Mouse (Mus musculus) forebrain, embryonic 11.5 days (tissue): ENCODE results near the gene Tnfrsf26. TPM values are rescaled to one million over a fixed set of nuclear protein-coding genes. Genes with fewer than 3 reads are reported as not detected.

Experiments used
- ATAC-seq: fragments of 200-750 bp; cut with Nextera tagmentation; replicated peaks from 2 replicates; pipeline ENCODE4 v1.8.0; 2017; ENCODE audit warnings: moderate TSS enrichment; ENCODE audit not compliant: low FRiP score
- DNase-seq: peaks from one replicate; pipeline ENCODE4 v3.0.0-alpha.2; 2017; ENCODE audit warnings: low spot score
- H3K27ac ChIP-seq: fragments of 300-500 bp; sonication (generic); 2 replicates; pipeline ENCODE4 v1.5.1; 2014; ENCODE audit warnings: low read depth, low read length
- H3K27me3 ChIP-seq: fragments of 300-500 bp; sonication (generic); 2 replicates; pipeline ENCODE4 v1.6.1; 2014; ENCODE audit warnings: mild to moderate bottlenecking, low read length, mixed read lengths; ENCODE audit not compliant: control insufficient read depth, insufficient read depth
- H3K36me3 ChIP-seq: fragments of 300-500 bp; sonication (generic); 2 replicates; pipeline ENCODE4 v1.6.1; 2014; ENCODE audit warnings: mild to moderate bottlenecking, low read length, moderate library complexity, mixed read lengths; ENCODE audit not compliant: control insufficient read depth, insufficient read depth
- H3K4me1 ChIP-seq: fragments of 300-500 bp; sonication (generic); replicated peaks from 2 replicates; pipeline ENCODE4 v1.6.1; 2014; ENCODE audit warnings: low read length, mixed read lengths; ENCODE audit not compliant: control insufficient read depth, insufficient read depth
- H3K4me2 ChIP-seq: fragments of 300-500 bp; sonication (generic); 2 replicates; pipeline ENCODE4 v1.6.1; 2014; ENCODE audit warnings: low read depth, mild to moderate bottlenecking, low read length, moderate library complexity, mixed read lengths; ENCODE audit not compliant: severe bottlenecking
- H3K4me3 ChIP-seq: fragments of 300-500 bp; sonication (generic); 2 replicates; pipeline ENCODE4 v1.5.1; 2014; ENCODE audit warnings: low read depth, low read length
- H3K9ac ChIP-seq: fragments of 300-500 bp; sonication (generic); 2 replicates; pipeline ENCODE4 v1.6.1; 2014; ENCODE audit warnings: low read length
- H3K9me3 ChIP-seq: fragments of 300-500 bp; sonication (generic); 2 replicates; pipeline ENCODE4 v1.6.1; 2016; ENCODE audit warnings: low read length, mixed read lengths; ENCODE audit not compliant: control insufficient read depth
- WGBS: fragments of 180-500 bp; shearing (Covaris S2); extraction: QIAGEN DNeasy Blood & Tissue Kit; methylation state at CpG from one replicate; pipeline ENCODE4 v1.1.7; 2014; 5-methylcytosine and 5-hydroxymethylcytosine counted together
- polyA plus RNA-seq: library from polyadenylated mRNA; unstranded; fragments of >200 nt; fragmentation: Nextera tagmentation; extraction: Ambion mirVana; gene quantifications from 2 replicates; pipeline ENCODE4 v1.2.1, GENCODE M21; 2014

Gene Tnfrsf26
- polyA plus RNA-seq, 1 experiment from 2014 or later: 0.17 TPM

GRCm38 (mm10) chr7:143587586-143587985 is 40.9 kb downstream of the Tnfrsf26 start:
- H3K36me3 ChIP-seq: peaks cover 11% of the 10 kb centered on the region; the same call in 1 of the 2 replicates
- H3K4me1 ChIP-seq: no peaks in the 10 kb centered on the region
- no peaks in the 10 kb centered on the region for H3K27me3 ChIP-seq
- H3K4me3 ChIP-seq: no peak overlapping the region
- H3K4me2 ChIP-seq: no peak overlapping the region
- H3K27ac ChIP-seq: no peak overlapping the region
- no peaks in the 10 kb centered on the region for H3K9me3 ChIP-seq
- DNase-seq (no peak), ATAC-seq (no peak)
- H3K9ac ChIP-seq: no peak overlapping the region
- WGBS: 91% methylated on average over 5 of the region's 5 CpGs

- 44% methylated on average over 3 of the region's 3 CpGs for WGBS
Measured at GRCm38 (mm10) chr7:143583956-143584355, 44.6 kb downstream of the Tnfrsf26 start.

GRCm38 (mm10) chr7:143583025-143583424 is 45.5 kb downstream of the Tnfrsf26 start:
- Histone ChIP-seq H3K36me3 (peaks cover 9% of the 10 kb centered on the region; the same call in 1 of the 2 replicates), H3K27me3 (no peaks in the 10 kb centered on the region), H3K4me1 (no peaks in the 10 kb centered on the region), H3K4me2 (no peak overlapping the region), H3K27ac (no peak overlapping the region), H3K9me3 (no peaks in the 10 kb centered on the region), H3K9ac (no peak overlapping the region), H3K4me3 (no peak overlapping the region)
- 89% methylated on average over 5 of the region's 5 CpGs for WGBS
- DNase-seq: no peak
- no peak for ATAC-seq

More at GRCm38 (mm10) chr7:143583956-143584355, 44.6 kb downstream of the Tnfrsf26 start:
- Histone ChIP-seq H3K9ac (no peak overlapping the region), H3K4me3 (no peak overlapping the region), H3K9me3 (no peaks in the 10 kb centered on the region), H3K27me3 (no peaks in the 10 kb centered on the region), H3K4me2 (no peak overlapping the region), H3K36me3 (peaks cover 11% of the 10 kb centered on the region; the same call in 1 of the 2 replicates), H3K27ac (no peak overlapping the region), H3K4me1 (no peaks in the 10 kb centered on the region)
- DNase-seq: peak; percentile 78
- ATAC-seq: no peak

GRCm38 (mm10) chr7:143575751-143576150 is 52.8 kb downstream of the Tnfrsf26 start:
- H3K36me3 ChIP-seq: peaks cover 16% of the 10 kb centered on the region
- no peaks in the 10 kb centered on the region for H3K9me3 ChIP-seq
- DNase-seq (no peak), ATAC-seq (no peak)
- H3K9ac ChIP-seq: no peak overlapping the region
- no peak overlapping the region for H3K4me3 ChIP-seq
- H3K27me3 ChIP-seq: no peaks in the 10 kb centered on the region
- H3K4me1 ChIP-seq: no peaks in the 10 kb centered on the region
- H3K4me2 ChIP-seq: no peak overlapping the region
- no peak overlapping the region for H3K27ac ChIP-seq
- WGBS: 91% methylated on average over 11 of the region's 11 CpGs

GRCm38 (mm10) chr7:143565648-143566039 is 62.9 kb downstream of the Tnfrsf26 start:
- H3K27me3 ChIP-seq: no peaks in the 10 kb centered on the region
- no peak overlapping the region for H3K27ac ChIP-seq
- no peak for DNase-seq
- H3K9me3 ChIP-seq: no peaks in the 10 kb centered on the region
- H3K36me3 ChIP-seq: peaks cover 15% of the 10 kb centered on the region
- no peak overlapping the region for H3K4me3 ChIP-seq
- no peak for ATAC-seq
- no peak overlapping the region for H3K4me2 ChIP-seq
- H3K9ac ChIP-seq: no peak overlapping the region
- WGBS: 97% methylated on average over 3 of the region's 3 CpGs
- no peaks in the 10 kb centered on the region for H3K4me1 ChIP-seq

- no peak for DNase-seq
- WGBS: 93% methylated on average over 6 of the region's 6 CpGs
Measured at GRCm38 (mm10) chr7:143565015-143565647, 63.4 kb downstream of the Tnfrsf26 start.

GRCm38 (mm10) chr7:143563787-143564186 is 64.7 kb downstream of the Tnfrsf26 start:
- Histone ChIP-seq H3K27me3 (no peaks in the 10 kb centered on the region), H3K4me2 (no peak overlapping the region), H3K9ac (no peak overlapping the region), H3K4me1 (no peaks in the 10 kb centered on the region), H3K27ac (no peak overlapping the region), H3K9me3 (no peaks in the 10 kb centered on the region), H3K36me3 (peaks cover 10% of the 10 kb centered on the region; the same call in 1 of the 2 replicates), H3K4me3 (no peak overlapping the region)
- DNase-seq: no peak
- ATAC-seq: no peak
- WGBS: 89% methylated on average over 5 of the region's 5 CpGs

More at GRCm38 (mm10) chr7:143565015-143565647, 63.4 kb downstream of the Tnfrsf26 start:
- Histone ChIP-seq H3K4me1 (no peaks in the 10 kb centered on the region), H3K36me3 (peaks cover 13% of the 10 kb centered on the region), H3K9me3 (no peaks in the 10 kb centered on the region), H3K4me2 (no peak overlapping the region), H3K9ac (no peak overlapping the region), H3K4me3 (no peak overlapping the region), H3K27me3 (no peaks in the 10 kb centered on the region), H3K27ac (no peak overlapping the region)
- no peak for ATAC-seq
